Mouse (Mus musculus) embryonic facial prominence, embryonic 12.5 days (tissue): ENCODE results near the gene Rtp1. TPM values are rescaled to one million over a fixed set of nuclear protein-coding genes. Genes with fewer than 3 reads are reported as not detected.

Source experiments
- ATAC-seq: fragments of 200-750 bp; cut with Nextera tagmentation; 2 replicates; pipeline ENCODE4 v1.8.0; 2017; ENCODE audit not compliant: insufficient number of reproducible peaks, insufficient read depth, low FRiP score, low TSS enrichment
- H3K27ac ChIP-seq: fragments of 300-500 bp; sonication (generic); 2 replicates; pipeline ENCODE4 v1.5.1; 2016; ENCODE audit warnings: mild to moderate bottlenecking
- H3K27me3 ChIP-seq: fragments of 300-500 bp; sonication (generic); 2 replicates; pipeline ENCODE4 v1.6.1; 2016; ENCODE audit warnings: mild to moderate bottlenecking, moderate library complexity
- H3K36me3 ChIP-seq: fragments of 300-500 bp; sonication (generic); 2 replicates; pipeline ENCODE4 v1.6.1; 2016; ENCODE audit warnings: mild to moderate bottlenecking
- H3K4me1 ChIP-seq: fragments of 300-500 bp; sonication (generic); 2 replicates; pipeline ENCODE4 v1.6.1; 2016
- H3K4me2 ChIP-seq: fragments of 300-500 bp; sonication (generic); replicated peaks from 2 replicates; pipeline ENCODE4 v1.6.1; 2016; ENCODE audit warnings: mild to moderate bottlenecking, moderate library complexity
- H3K4me3 ChIP-seq: fragments of 300-500 bp; sonication (generic); 2 replicates; pipeline ENCODE4 v1.5.1; 2016; ENCODE audit warnings: mild to moderate bottlenecking
- H3K9ac ChIP-seq: fragments of 300-500 bp; sonication (generic); 2 replicates; pipeline ENCODE4 v1.6.1; 2016; ENCODE audit warnings: mild to moderate bottlenecking, moderate library complexity
- H3K9me3 ChIP-seq: fragments of 300-500 bp; sonication (generic); 2 replicates; pipeline ENCODE4 v1.6.1; 2016; ENCODE audit warnings: mild to moderate bottlenecking, moderate library complexity
- WGBS: fragments of 180-500 bp; shearing (Covaris S2); methylation state at CpG from one replicate; pipeline ENCODE4 v1.1.7; 2016; 5-methylcytosine and 5-hydroxymethylcytosine counted together
- polyA plus RNA-seq: library from polyadenylated mRNA; unstranded; fragments of >200 nt; fragmentation: Nextera tagmentation; extraction: Ambion mirVana; gene quantifications from 2 replicates; pipeline ENCODE4 v1.2.1, GENCODE M21; 2016

Rtp1 gene
- polyA plus RNA-seq, 1 experiment from 2014 or later = 0.67 TPM

DNA sequence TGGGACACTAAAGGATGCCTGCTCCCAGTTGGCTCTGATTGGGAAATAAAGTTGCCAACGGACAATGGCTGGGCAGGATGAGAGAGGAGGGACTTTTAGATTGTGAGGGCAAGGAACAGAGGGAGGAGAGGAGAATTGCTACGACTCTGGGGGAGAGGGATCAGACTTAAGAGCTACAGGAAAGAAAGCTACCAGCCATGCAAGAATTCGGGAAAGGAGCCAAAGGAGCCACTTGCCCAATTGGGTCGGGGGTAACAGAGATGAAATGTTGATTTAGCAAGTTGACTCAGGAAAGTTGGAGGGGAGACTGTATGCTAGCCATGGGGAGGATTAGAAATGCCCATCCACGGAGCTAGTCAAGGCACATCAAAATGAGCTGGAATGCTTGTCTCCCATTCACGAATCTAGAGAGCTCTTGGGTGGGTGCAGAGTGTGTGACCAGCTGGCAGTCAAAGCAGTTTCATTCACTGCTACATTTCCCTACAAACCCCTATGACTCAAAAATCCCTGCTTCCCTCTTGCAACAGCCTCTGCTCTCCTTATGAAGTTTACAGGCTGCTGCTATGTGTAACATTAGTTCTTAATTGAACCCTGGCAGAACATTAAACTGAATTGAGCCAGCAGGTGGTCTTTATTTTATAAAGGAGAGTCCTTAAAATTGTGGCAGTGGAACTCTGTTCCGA lies 30.1 kb downstream of the Rtp1 start:
- Histone ChIP-seq H3K27ac (no peak overlapping the region), H3K4me1 (no peaks in the 10 kb centered on the region), H3K4me3 (no peak overlapping the region), H3K9me3 (no peaks in the 10 kb centered on the region), H3K4me2 (no peak overlapping the region), H3K36me3 (no peaks in the 10 kb centered on the region), H3K9ac (no peak overlapping the region), H3K27me3 (no peaks in the 10 kb centered on the region)
- 47% methylated on average over 7 of the region's 7 CpGs for WGBS
- ATAC-seq = no peak

DNA sequence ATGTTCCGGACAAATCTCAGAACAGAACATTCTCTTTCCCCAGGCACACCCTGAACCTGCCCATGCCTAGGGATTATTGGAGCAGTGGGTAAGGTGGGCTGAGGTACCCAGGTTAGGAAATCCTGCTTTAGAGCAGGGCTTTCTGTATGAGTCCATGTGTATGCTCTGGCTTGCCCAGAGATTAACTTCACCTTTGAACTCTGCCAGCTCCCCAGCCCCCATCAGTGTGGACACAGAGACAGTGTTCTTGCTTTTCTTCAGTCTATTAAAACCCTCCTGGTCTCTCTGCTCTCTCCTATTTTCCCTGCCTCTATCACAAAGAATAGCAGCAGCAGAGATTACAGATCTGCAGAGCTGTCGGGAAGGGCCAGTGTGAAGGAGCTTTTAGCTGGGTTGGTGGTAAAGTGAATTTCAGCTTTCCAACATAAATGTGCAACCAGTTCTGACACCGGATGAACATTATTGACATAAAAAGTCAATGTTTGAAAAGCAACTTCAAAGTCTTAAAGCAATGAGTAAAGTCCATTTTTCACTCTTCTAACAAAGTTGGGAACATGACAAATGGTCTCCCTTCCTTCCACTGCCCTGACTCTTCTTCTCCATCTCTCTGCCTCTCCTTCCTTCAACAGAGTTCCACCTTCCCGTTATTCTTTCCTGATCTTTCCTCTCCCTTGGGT lies 34.9 kb downstream of the Rtp1 start:
- Histone ChIP-seq H3K4me3 (no peak overlapping the region), H3K9ac (no peak overlapping the region), H3K4me1 (no peaks in the 10 kb centered on the region), H3K27ac (no peak overlapping the region), H3K27me3 (no peaks in the 10 kb centered on the region), H3K36me3 (no peaks in the 10 kb centered on the region), H3K4me2 (no peak overlapping the region), H3K9me3 (no peaks in the 10 kb centered on the region)
- ATAC-seq = no peak
- WGBS = 82% methylated on average over 4 of the region's 4 CpGs

DNA sequence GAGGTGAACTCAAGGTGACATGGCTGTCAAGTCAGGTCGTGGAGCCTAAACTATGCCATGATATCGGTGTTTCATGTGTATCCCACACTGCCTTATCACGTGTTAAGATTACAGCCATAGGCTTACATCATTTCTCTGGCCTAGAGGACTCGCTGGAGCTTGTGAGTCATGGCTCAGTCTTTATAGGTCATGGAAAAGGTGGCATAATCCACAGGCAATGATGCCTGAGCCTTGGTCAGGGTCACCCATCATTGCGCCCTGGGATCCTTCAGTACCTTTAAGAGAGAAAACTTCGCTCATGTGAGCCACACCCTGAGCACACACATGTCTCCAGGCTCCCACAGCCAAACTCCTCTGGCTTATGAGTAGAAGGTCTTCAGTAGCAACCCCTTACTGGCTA lies 42.6 kb downstream of the Rtp1 start:
- Histone ChIP-seq H3K27ac (no peak overlapping the region), H3K9ac (no peak overlapping the region), H3K4me1 (no peaks in the 10 kb centered on the region), H3K36me3 (no peaks in the 10 kb centered on the region), H3K4me3 (no peak overlapping the region), H3K4me2 (no peak overlapping the region), H3K27me3 (no peaks in the 10 kb centered on the region), H3K9me3 (no peaks in the 10 kb centered on the region)
- 86% methylated on average over 6 of the region's 6 CpGs for WGBS
- ATAC-seq = no peak

DNA sequence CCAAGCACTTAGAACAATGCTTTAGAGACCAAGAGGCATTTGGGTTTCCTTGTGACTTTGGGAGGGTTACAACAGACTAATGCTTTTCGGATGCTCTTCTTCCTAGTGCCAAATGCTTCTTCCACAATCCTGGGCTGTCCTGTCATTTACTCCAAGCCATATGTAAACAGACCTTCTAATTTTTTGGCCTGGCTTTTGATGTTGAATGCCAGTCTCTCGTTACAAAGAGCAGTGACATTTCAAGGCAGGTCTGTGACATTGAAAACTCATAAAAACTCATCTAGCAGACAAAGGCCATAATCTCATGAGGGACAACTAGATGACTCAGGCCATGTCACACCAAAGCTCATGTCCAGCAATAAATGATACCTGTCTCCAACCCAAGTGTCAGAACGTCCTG lies 43.1 kb downstream of the Rtp1 start:
- H3K27me3 ChIP-seq = no peaks in the 10 kb centered on the region
- H3K9me3 ChIP-seq = no peaks in the 10 kb centered on the region
- H3K27ac ChIP-seq = no peak overlapping the region
- no peak for ATAC-seq
- 68% methylated on average over 3 of the region's 3 CpGs for WGBS
- H3K9ac ChIP-seq = no peak overlapping the region
- H3K4me2 ChIP-seq = no peak overlapping the region
- H3K36me3 ChIP-seq = no peaks in the 10 kb centered on the region
- no peaks in the 10 kb centered on the region for H3K4me1 ChIP-seq
- no peak overlapping the region for H3K4me3 ChIP-seq

DNA sequence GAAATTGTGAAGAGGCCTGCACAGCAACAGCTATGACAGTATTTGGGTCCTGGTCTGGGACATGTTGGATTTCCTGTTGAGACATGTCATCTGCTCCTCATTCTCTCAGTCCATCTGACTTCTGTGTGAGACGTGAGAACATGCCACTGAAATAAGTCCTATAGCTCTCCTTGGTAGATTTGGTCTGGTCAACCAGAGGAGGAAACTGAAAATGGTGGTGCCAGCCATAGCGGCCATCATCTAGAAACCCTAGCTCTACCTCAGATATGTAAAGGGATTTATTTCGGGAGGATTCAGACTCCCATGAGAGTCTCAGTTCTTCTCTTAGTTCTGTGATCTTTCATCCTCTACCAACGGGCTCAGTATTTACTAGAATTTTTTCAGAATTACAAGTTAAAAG lies 46.7 kb downstream of the Rtp1 start:
- H3K27ac ChIP-seq = no peak overlapping the region
- no peaks in the 10 kb centered on the region for H3K27me3 ChIP-seq
- 86% methylated on average over 4 of the region's 4 CpGs for WGBS
- no peaks in the 10 kb centered on the region for H3K4me1 ChIP-seq
- no peaks in the 10 kb centered on the region for H3K36me3 ChIP-seq
- no peak overlapping the region for H3K4me3 ChIP-seq
- no peak overlapping the region for H3K4me2 ChIP-seq
- no peak for ATAC-seq
- H3K9me3 ChIP-seq = no peaks in the 10 kb centered on the region
- H3K9ac ChIP-seq = no peak overlapping the region

DNA sequence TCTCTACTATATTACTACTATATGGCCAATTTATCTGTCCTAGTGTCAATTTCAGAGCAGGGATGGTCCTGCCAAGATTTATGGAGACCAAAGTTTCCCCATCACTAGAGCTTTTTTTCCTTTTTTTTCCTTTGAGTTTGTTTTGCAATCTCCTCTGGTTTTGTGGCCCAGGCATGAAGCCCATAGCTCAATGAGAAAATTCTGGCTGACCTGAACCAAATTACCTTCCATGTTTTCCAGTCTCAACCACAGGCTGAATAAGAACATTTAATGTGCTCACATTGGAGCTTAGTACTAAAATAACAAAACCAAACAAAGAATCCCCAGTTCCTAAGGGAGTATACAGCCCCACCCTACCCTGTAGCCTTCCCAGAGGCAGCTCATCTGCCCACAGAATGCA lies 47.7 kb downstream of the Rtp1 start:
- Histone ChIP-seq H3K4me1 (no peaks in the 10 kb centered on the region), H3K9me3 (no peaks in the 10 kb centered on the region), H3K9ac (no peak overlapping the region), H3K27ac (no peak overlapping the region), H3K4me3 (no peak overlapping the region), H3K36me3 (no peaks in the 10 kb centered on the region), H3K4me2 (no peak overlapping the region), H3K27me3 (no peaks in the 10 kb centered on the region)
- no peak for ATAC-seq

DNA sequence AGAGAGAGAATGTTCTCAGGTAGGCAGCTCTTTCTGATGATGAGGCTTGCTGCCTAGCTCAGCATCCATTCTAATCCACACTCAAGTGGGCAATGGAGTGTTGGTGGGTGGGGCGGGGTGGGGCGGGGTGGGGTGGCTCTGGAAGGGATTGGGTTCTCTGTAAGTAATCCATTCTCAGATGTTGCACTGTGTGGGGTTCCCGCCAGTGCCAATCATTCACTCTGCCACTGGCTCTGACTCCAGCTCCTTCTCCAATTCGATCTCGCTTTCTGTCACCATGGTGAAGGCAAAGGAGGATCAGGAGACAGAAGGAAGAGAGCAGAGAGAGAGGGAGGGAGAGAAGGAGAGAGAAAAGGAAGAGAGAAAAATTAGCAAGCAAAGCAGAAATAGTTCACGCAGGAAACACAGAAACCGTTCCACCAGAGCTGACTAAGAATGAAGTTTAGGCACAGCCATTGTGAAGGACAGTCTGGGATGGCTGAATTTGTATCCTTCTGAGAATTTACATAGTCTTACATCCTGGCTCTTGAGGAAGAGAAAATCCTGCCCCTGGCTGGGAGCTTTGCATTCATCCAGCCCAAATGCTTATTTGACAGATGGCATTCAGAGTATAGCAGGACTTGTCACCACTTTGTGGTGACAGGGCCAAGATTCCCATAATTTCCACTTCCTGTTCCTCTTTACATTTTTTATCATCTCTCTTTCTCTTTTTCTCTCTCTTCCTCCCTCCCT lies 51.1 kb downstream of the Rtp1 start:
- ATAC-seq = no peak
- no peaks in the 10 kb centered on the region for H3K9me3 ChIP-seq
- no peak overlapping the region for H3K27ac ChIP-seq
- H3K4me3 ChIP-seq = no peak overlapping the region
- no peak overlapping the region for H3K4me2 ChIP-seq
- 0 out of 2 replicates have a peak, but pooled peaks cover 2% of the 10 kb centered on the region for H3K27me3 ChIP-seq
- H3K36me3 ChIP-seq = no peaks in the 10 kb centered on the region
- no peaks in the 10 kb centered on the region for H3K4me1 ChIP-seq
- H3K9ac ChIP-seq = no peak overlapping the region
- WGBS = 63% methylated on average over 7 of the region's 7 CpGs

DNA sequence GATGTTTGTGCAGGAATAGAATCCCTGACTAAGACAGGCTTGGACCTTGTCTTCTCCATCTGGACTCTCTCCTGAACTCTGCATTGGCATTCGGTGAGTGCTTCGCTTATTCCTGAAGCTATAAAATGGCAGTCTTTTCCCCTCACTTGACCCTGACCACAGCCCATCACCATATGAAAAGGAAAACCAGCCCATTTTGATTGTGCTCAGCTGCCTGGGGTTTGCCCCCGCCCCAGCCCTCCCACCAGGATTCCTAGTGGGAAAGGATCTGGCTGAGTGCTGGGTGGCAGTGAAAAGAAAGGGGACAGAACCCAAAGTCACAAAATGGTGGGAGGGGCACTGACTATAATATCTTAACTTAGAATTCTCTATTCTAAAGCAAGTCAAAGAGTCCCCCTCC lies 53.3 kb downstream of the Rtp1 start:
- Histone ChIP-seq H3K27ac (no peak overlapping the region), H3K36me3 (no peaks in the 10 kb centered on the region), H3K27me3 (0 out of 2 replicates have a peak, but pooled peaks cover 2% of the 10 kb centered on the region), H3K9ac (no peak overlapping the region), H3K4me2 (no peak overlapping the region), H3K4me1 (no peaks in the 10 kb centered on the region), H3K9me3 (no peaks in the 10 kb centered on the region), H3K4me3 (no peak overlapping the region)
- ATAC-seq = no peak
- 83% methylated on average over 3 of the region's 3 CpGs for WGBS

DNA sequence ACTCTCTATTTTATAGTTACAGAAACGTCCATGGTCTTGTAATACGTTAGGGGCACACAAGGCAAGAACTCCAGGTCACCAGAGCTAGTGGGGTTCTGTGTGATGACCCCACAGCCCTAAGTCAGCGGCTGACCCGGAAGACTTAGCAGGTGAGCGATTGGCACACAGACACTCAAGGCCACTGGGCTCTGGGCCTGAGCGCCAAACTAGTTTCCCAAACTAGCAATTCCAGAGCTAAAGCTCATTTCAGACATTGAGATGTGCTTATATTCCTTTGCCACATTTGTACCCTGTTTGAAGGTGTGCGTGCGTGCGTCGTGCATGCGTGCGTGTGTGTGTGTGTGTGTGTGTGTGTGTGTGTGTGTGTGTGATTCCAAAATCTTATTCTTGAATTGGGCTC lies 53.9 kb downstream of the Rtp1 start:
- 92% methylated on average over 12 of the region's 12 CpGs for WGBS
- Histone ChIP-seq H3K4me3 (no peak overlapping the region), H3K9ac (no peak overlapping the region), H3K4me2 (no peak overlapping the region), H3K9me3 (no peaks in the 10 kb centered on the region), H3K4me1 (no peaks in the 10 kb centered on the region), H3K27me3 (0 out of 2 replicates have a peak, but pooled peaks cover 2% of the 10 kb centered on the region), H3K27ac (no peak overlapping the region), H3K36me3 (no peaks in the 10 kb centered on the region)
- no peak for ATAC-seq

DNA sequence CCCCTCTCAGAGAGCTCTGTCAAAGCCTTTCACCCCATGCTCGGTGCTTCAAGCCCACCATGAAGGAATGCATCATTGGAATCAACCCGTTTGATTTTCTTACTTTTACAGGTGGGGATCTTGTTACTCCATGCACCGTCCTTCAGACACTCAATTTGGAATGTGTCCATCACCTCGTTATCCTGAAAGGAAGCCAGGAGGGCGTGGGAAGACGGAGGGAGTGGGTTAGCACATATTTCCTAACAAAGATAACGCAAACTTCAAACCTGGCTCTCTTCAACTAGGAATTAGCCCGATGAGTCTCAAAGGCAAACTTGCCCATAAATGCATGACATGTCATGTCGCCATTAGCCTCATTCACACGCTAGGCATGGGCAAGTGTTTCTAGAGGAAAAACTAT lies 54.4 kb downstream of the Rtp1 start:
- Histone ChIP-seq H3K27me3 (0 out of 2 replicates have a peak, but pooled peaks cover 2% of the 10 kb centered on the region), H3K27ac (no peak overlapping the region), H3K4me1 (no peaks in the 10 kb centered on the region), H3K9me3 (no peaks in the 10 kb centered on the region), H3K36me3 (no peaks in the 10 kb centered on the region), H3K4me3 (no peak overlapping the region), H3K4me2 (no peak overlapping the region), H3K9ac (no peak overlapping the region)
- 83% methylated on average over 10 of the region's 10 CpGs for WGBS
- no peak for ATAC-seq
